Mouse (Mus musculus) embryonic stem cell, embryonic (primary cell): ENCODE data around the gene 2200002D01Rik.

ENCODE experiments used
- CTCF ChIA-PET, 4 experiments: fragments of 300-600 bp in 2 of 4; fragments of 350-600 bp in 2 of 4; sonication (Branson Sonifier 250); formaldehyde crosslinking; loops; one replicate each; lab custom pipeline; 2022; ENCODE audit warnings: inconsistent platforms in 2 of 4; lab: Charles Lee
- POLR2A ChIA-PET, 4 experiments: fragments of 300-600 bp in 2 of 4; fragments of 350-600 bp in 2 of 4; sonication (Branson Sonifier 250); formaldehyde crosslinking; loops; one replicate each; lab custom pipeline; 2022; ENCODE audit warnings: antibody characterized with exemption in 4 of 4, inconsistent platforms in 1 of 4; lab: Charles Lee

Gene 2200002D01Rik

GRCm38 (mm10) chr7:29262151-29262550, 13.9 kb upstream of the 2200002D01Rik start:
- ChIA-PET CTCF (interaction anchor here in 2 of 4 experiments (0.5 to 1.1 kb wide), 2 partner anchors 15 to 41 kb away, joined by 3 read pairs; no protein-coding TSS in a partner anchor), POLR2A (interaction anchor here in 2 of 4 experiments (0.6 to 2.9 kb wide), 6 partner anchors 9 to 19 kb away, joined by 3 to 9 read pairs (median 4); partner anchors contain the start of gene 2200002D01Rik (in 1 of the 2))

GRCm38 (mm10) chr7:29259781-29260730, 11.8 kb upstream of the 2200002D01Rik start:
- POLR2A ChIA-PET, result interaction anchor here in 2 of 4 experiments (0.8 to 2.0 kb wide), 10 partner anchors 9 to 105 kb away, joined by 3 to 13 read pairs (median 4); partner anchors contain the start of genes Spint2 (in 2 of the 2), 2200002D01Rik (in 1 of the 2) and Yif1b (in 1 of the 2)

GRCm38 (mm10) chr7:29257368-29257767, 9.1 kb upstream of the 2200002D01Rik start:
- ChIA-PET CTCF (interaction anchor here in 2 of 4 experiments (0.7 to 2.7 kb wide), 3 partner anchors 9 to 266 kb away, joined by 3 to 10 read pairs (median 4); partner anchors contain the start of gene 2200002D01Rik (in 2 of the 2)), POLR2A (interaction anchor here in 3 of 4 experiments (0.6 to 2.4 kb wide), 6 partner anchors 9 to 249 kb away, joined by 3 to 15 read pairs (median 4); partner anchors contain the start of genes 2200002D01Rik (in 1 of the 3), Fam98c (in 1 of the 3) and Spint2 (in 1 of the 3))

More at GRCm38 (mm10) chr7:29259781-29260730, 11.8 kb upstream of the 2200002D01Rik start:
- CTCF ChIA-PET, result interaction anchor here in 3 of 4 experiments (0.7 to 3.2 kb wide), 4 partner anchors 12 to 22 kb away, joined by 3 to 13 read pairs (median 6); partner anchors contain the start of gene 2200002D01Rik (in 2 of the 3)

GRCm38 (mm10) chr7:29255875-29256274, 7.6 kb upstream of the 2200002D01Rik start:
- CTCF ChIA-PET, result interaction anchor here in 1 of 4 experiments (2.7 kb wide), 1 partner anchor 8 kb away, joined by 10 read pairs; the partner anchor contains the start of gene 2200002D01Rik
- POLR2A ChIA-PET, result no interaction called here

GRCm38 (mm10) chr7:29253842-29254241, 5.6 kb upstream of the 2200002D01Rik start:
- POLR2A ChIA-PET, result interaction anchor here in 3 of 4 experiments (0.5 to 1.4 kb wide), 13 partner anchors 8 to 1059 kb away, joined by 3 to 6 read pairs (median 3); partner anchors contain the start of gene Yif1b (in 2 of the 3)
- CTCF ChIA-PET, result interaction anchor here in 2 of 4 experiments (0.9 to 1.1 kb wide), 2 partner anchors 9 kb away, joined by 4 read pairs; no protein-coding TSS in a partner anchor

DNA sequence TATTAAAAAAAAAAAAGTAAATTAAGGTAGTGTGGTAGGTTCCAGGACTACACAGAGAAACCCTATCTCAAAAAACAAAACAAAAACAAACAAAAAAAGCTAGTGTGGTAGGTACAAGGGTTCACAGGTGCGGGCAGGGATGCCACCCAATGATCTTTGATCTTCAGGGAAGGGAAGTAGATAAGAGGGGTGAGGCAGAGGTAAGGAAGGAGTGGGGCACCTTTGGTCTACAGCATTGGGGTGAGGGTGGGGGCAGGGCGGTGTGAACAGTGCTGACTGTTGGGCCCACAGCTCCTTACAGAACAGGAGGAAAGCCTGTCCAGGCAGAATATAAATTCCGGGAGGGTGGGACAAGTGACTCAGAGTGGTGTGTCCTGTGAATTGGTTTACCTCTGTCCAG, 2.9 kb upstream of the 2200002D01Rik start:
- ChIA-PET POLR2A (interaction anchor here in 2 of 4 experiments (1.1 to 1.3 kb wide), 4 partner anchors 9 to 21 kb away, joined by 3 read pairs; no protein-coding TSS in a partner anchor), CTCF (no interaction called here)

- ChIA-PET POLR2A (interaction anchor here in 3 of 4 experiments (0.6 to 4.0 kb wide), 50 partner anchors 8 to 294 kb away, joined by 3 to 33 read pairs (median 5); partner anchors contain the start of genes Yif1b (in 3 of the 3), Fam98c (in 2 of the 3), Ggn (in 2 of the 3) and Ppp1r14a (in 2 of the 3)), CTCF (interaction anchor here (0.5 to 3.6 kb wide), 54 partner anchors 9 to 663 kb away, joined by 3 to 27 read pairs (median 4); partner anchors contain the start of genes Ppp1r14a (in 3 of the 4), Yif1b (in 3 of the 4), Psmd8 (in 2 of the 4) and Ryr1 (in 1 of the 4))
Measured at GRCm38 (mm10) chr7:29247706-29248105, 560 bp downstream of the 2200002D01Rik start.

DNA sequence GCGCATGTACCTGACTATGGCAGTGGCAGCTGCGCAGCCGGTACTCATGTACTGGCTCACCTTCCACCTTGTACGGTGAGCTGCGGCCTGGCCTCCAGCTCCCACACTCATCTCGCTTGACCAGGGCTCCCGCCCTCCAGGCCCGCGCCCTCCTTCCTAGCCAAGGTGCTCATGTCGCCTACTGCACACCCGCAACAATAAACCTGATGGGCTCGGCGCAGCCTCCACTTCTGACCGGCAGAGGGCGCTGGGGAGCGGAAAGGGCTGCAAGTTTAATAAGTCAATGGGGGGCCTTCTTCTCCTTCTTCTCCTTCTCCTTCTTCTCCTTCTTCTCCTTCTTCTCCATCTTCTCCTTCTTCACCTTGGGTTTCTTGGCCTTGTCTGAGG, 959 bp downstream of the 2200002D01Rik start:
- ChIA-PET POLR2A (interaction anchor here in 3 of 4 experiments (0.6 to 4.0 kb wide), 45 partner anchors 9 to 397 kb away, joined by 3 to 33 read pairs (median 5); partner anchors contain the start of genes Yif1b (in 3 of the 3), Fam98c (in 2 of the 3), Ggn (in 2 of the 3) and Ppp1r14a (in 2 of the 3)), CTCF (interaction anchor here (0.5 to 3.6 kb wide), 51 partner anchors 8 to 1940 kb away, joined by 3 to 27 read pairs (median 4); partner anchors contain the start of genes Ppp1r14a (in 3 of the 4), Psmd8 (in 2 of the 4), Yif1b (in 2 of the 4) and Kcnk6 (in 1 of the 4))

DNA sequence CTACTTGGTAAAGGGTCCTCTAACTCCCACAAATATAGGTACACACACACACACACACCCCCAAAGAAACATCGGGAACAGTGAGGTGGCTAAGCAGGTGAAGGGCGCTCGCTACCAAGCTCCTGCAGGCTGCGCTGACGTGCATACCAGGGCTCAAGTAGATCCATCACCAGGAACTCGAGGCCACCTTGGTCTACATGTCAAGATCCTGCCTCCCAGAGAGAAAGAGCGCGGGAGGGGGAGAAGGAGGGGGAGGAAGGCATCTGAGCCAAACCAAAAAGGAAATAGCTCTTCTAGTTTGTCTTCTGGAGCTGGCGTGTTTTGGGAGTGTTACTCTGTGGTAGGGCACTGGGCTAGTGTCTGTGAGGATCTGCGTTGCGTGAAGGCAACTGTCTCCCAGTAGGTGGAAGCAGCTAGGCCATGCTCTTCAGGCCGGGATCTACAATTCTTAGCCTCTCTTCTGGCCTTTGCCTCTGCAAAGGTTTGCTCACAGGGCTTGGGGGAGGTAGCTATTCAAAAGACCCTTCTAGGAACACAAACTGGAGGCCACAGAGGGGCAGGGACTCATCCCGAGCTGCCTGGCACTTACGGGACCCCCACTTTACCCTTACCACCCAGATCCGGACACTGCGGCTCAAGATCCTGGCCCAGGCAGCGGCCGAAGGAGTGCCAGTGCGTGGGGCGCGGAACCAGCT, 1.5 kb downstream of the 2200002D01Rik start:
- ChIA-PET POLR2A (interaction anchor here (0.6 to 4.0 kb wide), 37 partner anchors 9 to 397 kb away, joined by 3 to 33 read pairs (median 5); partner anchors contain the start of genes Yif1b (in 4 of the 4), Fam98c (in 2 of the 4), Ggn (in 2 of the 4) and Ppp1r14a (in 2 of the 4)), CTCF (interaction anchor here in 3 of 4 experiments (0.6 to 3.6 kb wide), 34 partner anchors 8 to 1940 kb away, joined by 3 to 27 read pairs (median 4); partner anchors contain the start of genes Yif1b (in 2 of the 3), Kcnk6 (in 1 of the 3), Ppp1r14a (in 1 of the 3) and Psmd8 (in 1 of the 3))

GRCm38 (mm10) chr7:29246015-29246414, 2.3 kb downstream of the 2200002D01Rik start:
- CTCF ChIA-PET, result interaction anchor here in 2 of 4 experiments (0.6 to 3.6 kb wide), 7 partner anchors 8 to 89 kb away, joined by 3 to 27 read pairs (median 13); partner anchors contain the start of genes Kcnk6 (in 1 of the 2), Psmd8 (in 1 of the 2) and Yif1b (in 1 of the 2)
- POLR2A ChIA-PET, result interaction anchor here in 3 of 4 experiments (0.6 to 4.0 kb wide), 10 partner anchors 8 to 207 kb away, joined by 3 to 33 read pairs (median 8); partner anchors contain the start of genes Yif1b (in 3 of the 3), Ggn (in 1 of the 3), Psmd8 (in 1 of the 3) and Spint2 (in 1 of the 3)

- CTCF ChIA-PET, result interaction anchor here (0.5 to 1.9 kb wide), 38 partner anchors 9 to 1087 kb away, joined by 3 to 9 read pairs (median 4); partner anchors contain the start of genes Kcnk6 (in 1 of the 4), Mrps12 (in 1 of the 4), Ppp1r14a (in 1 of the 4) and Psmd8 (in 1 of the 4)
- POLR2A ChIA-PET, result interaction anchor here (0.6 to 2.2 kb wide), 18 partner anchors 10 to 118 kb away, joined by 3 to 11 read pairs (median 4); partner anchors contain the start of genes Psmd8 (in 3 of the 4), Ggn (in 1 of the 4), Kcnk6 (in 1 of the 4) and Spint2 (in 1 of the 4)
Measured at GRCm38 (mm10) chr7:29244732-29245416, 3.4 kb downstream of the 2200002D01Rik start.

GRCm38 (mm10) chr7:29238019-29238967, 10.0 kb downstream of the 2200002D01Rik start, which contains the start of gene Yif1b:
TSS of gene Yif1b (plus strand) at chr7:29238329.
- ChIA-PET CTCF (interaction anchor here (0.5 to 2.2 kb wide), 25 partner anchors 9 to 257 kb away, joined by 3 to 27 read pairs (median 4); partner anchors contain the start of genes 2200002D01Rik (in 3 of the 4), Psmd8 (in 2 of the 4) and Eif3k (in 1 of the 4)), POLR2A (interaction anchor here (0.6 to 2.8 kb wide), 75 partner anchors 8 to 888 kb away, joined by 3 to 33 read pairs (median 4); partner anchors contain the start of genes 2200002D01Rik (in 3 of the 4), Ggn (in 3 of the 4), Spred3 (in 3 of the 4) and Catsperg1 (in 2 of the 4))

- POLR2A ChIA-PET, result interaction anchor here (0.6 to 2.8 kb wide), 72 partner anchors 8 to 887 kb away, joined by 3 to 33 read pairs (median 4); partner anchors contain the start of genes 2200002D01Rik (in 3 of the 4), Ggn (in 3 of the 4), Spred3 (in 3 of the 4) and Catsperg1 (in 2 of the 4)
- CTCF ChIA-PET, result interaction anchor here (0.5 to 2.2 kb wide), 29 partner anchors 10 to 268 kb away, joined by 3 to 27 read pairs (median 4); partner anchors contain the start of genes 2200002D01Rik (in 2 of the 4), Psmd8 (in 2 of the 4) and Eif3k (in 1 of the 4)
Measured at GRCm38 (mm10) chr7:29237596-29237995, 10.7 kb downstream of the 2200002D01Rik start.
